Mouse (Mus musculus): ENCODE data around the gene Fam189a2. TPM values are rescaled to one million over a fixed set of nuclear protein-coding genes. Genes with fewer than 3 reads are reported as not detected.

The Fam189a2 gene
- polyA plus RNA-seq (2015; fragmentation: Nextera tagmentation; extraction: Ambion mirVana) = 0.35 and 0.47 TPM in 2 replicates

- WGBS = under 1% methylated on average over 52 of the region's 65 CpGs
- H3K27me3 ChIP-seq = peaks cover 55% of the 10 kb centered on the region
- H3K9me3 ChIP-seq (replicated peaks) = no peaks in the 10 kb centered on the region
- peak within 1 kb of the TSS; percentile 91 for H3K4me2 ChIP-seq
- peak within 1 kb of the TSS; percentile 65 for H3K4me3 ChIP-seq
- peak; percentile 83 for ATAC-seq
- peak within 1 kb of the TSS; percentile 79 for H3K9ac ChIP-seq
- H3K27ac ChIP-seq = no peak within 1 kb of the TSS
- no peaks in the 10 kb centered on the region for H3K36me3 ChIP-seq (ENCODE audit: poor library complexity, severe bottlenecking)
- peaks cover 15% of the 10 kb centered on the region for H3K4me1 ChIP-seq
Measured at GRCm38 (mm10) chr19:24030871-24031556, at the start of gene Fam189a2. Gene Fam189a2, minus strand, starts transcription at chr19:24031019.

- ATAC-seq = no peak
- Histone ChIP-seq H3K27ac (no peak overlapping the region), H3K27me3 (no peaks in the 10 kb centered on the region), H3K36me3 (ENCODE audit: poor library complexity, severe bottlenecking) (no peaks in the 10 kb centered on the region), H3K4me1 (no peaks in the 10 kb centered on the region), H3K9me3 (replicated peaks) (no peaks in the 10 kb centered on the region), H3K4me2 (no peak overlapping the region), H3K4me3 (no peak overlapping the region), H3K9ac (no peak overlapping the region)
- 95% methylated on average over 3 of the region's 3 CpGs for WGBS
Measured at GRCm38 (mm10) chr19:24077658-24078057, 46.8 kb upstream of the Fam189a2 start.

GRCm38 (mm10) chr19:24076536-24076935 is 45.7 kb upstream of the Fam189a2 start:
- Histone ChIP-seq H3K27ac (no peak overlapping the region), H3K27me3 (no peaks in the 10 kb centered on the region)
- WGBS = 96% methylated on average over 7 of the region's 7 CpGs

GRCm38 (mm10) chr19:24075927-24076326 is 45.1 kb upstream of the Fam189a2 start:
- H3K27me3 ChIP-seq = no peaks in the 10 kb centered on the region
- WGBS = 87% methylated on average over 8 of the region's 8 CpGs
- no peaks in the 10 kb centered on the region for H3K36me3 ChIP-seq (ENCODE audit: poor library complexity, severe bottlenecking)
- no peak overlapping the region for H3K4me3 ChIP-seq
- H3K4me1 ChIP-seq = no peaks in the 10 kb centered on the region
- no peaks in the 10 kb centered on the region for H3K9me3 ChIP-seq (replicated peaks)
- no peak overlapping the region for H3K4me2 ChIP-seq
- no peak for ATAC-seq
- no peak overlapping the region for H3K27ac ChIP-seq
- H3K9ac ChIP-seq = no peak overlapping the region

More at GRCm38 (mm10) chr19:24076536-24076935, 45.7 kb upstream of the Fam189a2 start:
- H3K36me3 ChIP-seq (ENCODE audit: poor library complexity, severe bottlenecking) = no peaks in the 10 kb centered on the region
- H3K4me1 ChIP-seq = no peaks in the 10 kb centered on the region
- no peak overlapping the region for H3K9ac ChIP-seq
- H3K4me3 ChIP-seq = no peak overlapping the region
- ATAC-seq = no peak
- H3K9me3 ChIP-seq (replicated peaks) = no peaks in the 10 kb centered on the region
- H3K4me2 ChIP-seq = no peak overlapping the region

- no peaks in the 10 kb centered on the region for H3K27me3 ChIP-seq
- no peaks in the 10 kb centered on the region for H3K36me3 ChIP-seq (ENCODE audit: poor library complexity, severe bottlenecking)
- no peak overlapping the region for H3K9ac ChIP-seq
- H3K4me2 ChIP-seq = no peak overlapping the region
- WGBS = 48% methylated on average over 4 of the region's 4 CpGs
- no peak overlapping the region for H3K27ac ChIP-seq
- no peaks in the 10 kb centered on the region for H3K9me3 ChIP-seq (replicated peaks)
- ATAC-seq = no peak
- H3K4me1 ChIP-seq = no peaks in the 10 kb centered on the region
- H3K4me3 ChIP-seq = no peak overlapping the region
Measured at GRCm38 (mm10) chr19:24073155-24073554, 42.3 kb upstream of the Fam189a2 start.

GRCm38 (mm10) chr19:24064348-24064895 is 33.6 kb upstream of the Fam189a2 start:
- H3K9ac ChIP-seq = no peak overlapping the region
- H3K4me1 ChIP-seq = no peaks in the 10 kb centered on the region
- H3K4me2 ChIP-seq = no peak overlapping the region
- no peak for ATAC-seq
- H3K27me3 ChIP-seq = no peaks in the 10 kb centered on the region
- no peaks in the 10 kb centered on the region for H3K9me3 ChIP-seq (replicated peaks)
- H3K4me3 ChIP-seq = no peak overlapping the region
- 58% methylated on average over 12 of the region's 12 CpGs for WGBS
- no peak overlapping the region for H3K27ac ChIP-seq
- no peaks in the 10 kb centered on the region for H3K36me3 ChIP-seq (ENCODE audit: poor library complexity, severe bottlenecking)

DNA sequence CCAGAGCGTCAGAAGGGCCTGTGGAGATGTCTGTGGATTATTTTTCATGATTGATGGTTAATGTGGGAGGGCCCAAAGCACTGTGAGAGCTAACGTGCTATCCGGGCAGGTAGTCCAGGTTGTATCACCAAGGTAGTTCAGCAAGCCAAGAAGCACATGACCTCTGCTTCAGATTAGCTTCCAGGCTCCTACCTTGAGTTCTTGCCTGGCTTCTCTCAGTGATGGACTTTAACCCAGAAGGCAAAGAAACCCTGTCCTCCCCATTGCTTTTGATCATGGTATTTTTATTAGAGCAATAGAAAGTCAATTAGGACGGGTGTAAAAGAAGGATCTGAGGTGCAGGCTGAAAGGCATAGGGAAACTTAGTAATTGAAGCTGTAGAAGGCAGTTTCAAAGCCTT is 32.8 kb upstream of the Fam189a2 start:
- no peak for ATAC-seq
- Histone ChIP-seq H3K4me2 (no peak overlapping the region), H3K9me3 (replicated peaks) (no peaks in the 10 kb centered on the region), H3K27ac (no peak overlapping the region), H3K9ac (no peak overlapping the region), H3K4me3 (no peak overlapping the region), H3K36me3 (ENCODE audit: poor library complexity, severe bottlenecking) (no peaks in the 10 kb centered on the region), H3K4me1 (no peaks in the 10 kb centered on the region), H3K27me3 (no peaks in the 10 kb centered on the region)
- 82% methylated on average over 4 of the region's 4 CpGs for WGBS

DNA sequence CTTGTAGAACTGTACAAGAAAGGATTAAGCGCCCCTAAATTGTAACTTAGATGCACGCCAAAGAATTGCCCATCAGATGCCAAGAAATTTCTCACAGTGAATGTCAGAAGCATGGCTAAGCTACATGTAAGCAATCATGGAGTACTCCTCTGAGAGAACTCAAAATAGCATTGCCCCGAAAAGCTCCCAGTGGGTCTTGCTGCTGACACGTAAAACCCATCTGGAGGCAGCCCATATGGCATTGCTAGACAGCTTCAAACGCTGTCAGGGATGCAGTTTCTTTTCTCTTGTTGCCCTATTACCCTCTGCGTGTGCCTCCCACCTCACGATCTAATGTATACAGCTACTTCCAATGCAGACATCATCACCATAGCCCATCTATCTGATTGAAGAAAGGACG is 28.0 kb upstream of the Fam189a2 start:
- 81% methylated on average over 8 of the region's 8 CpGs for WGBS
- Histone ChIP-seq H3K4me1 (no peaks in the 10 kb centered on the region), H3K4me2 (no peak overlapping the region), H3K36me3 (ENCODE audit: poor library complexity, severe bottlenecking) (no peaks in the 10 kb centered on the region), H3K9ac (no peak overlapping the region), H3K27ac (no peak overlapping the region), H3K27me3 (no peaks in the 10 kb centered on the region), H3K9me3 (replicated peaks) (no peaks in the 10 kb centered on the region; the same call in 1 of the 2 replicates), H3K4me3 (no peak overlapping the region)
- no peak for ATAC-seq

DNA sequence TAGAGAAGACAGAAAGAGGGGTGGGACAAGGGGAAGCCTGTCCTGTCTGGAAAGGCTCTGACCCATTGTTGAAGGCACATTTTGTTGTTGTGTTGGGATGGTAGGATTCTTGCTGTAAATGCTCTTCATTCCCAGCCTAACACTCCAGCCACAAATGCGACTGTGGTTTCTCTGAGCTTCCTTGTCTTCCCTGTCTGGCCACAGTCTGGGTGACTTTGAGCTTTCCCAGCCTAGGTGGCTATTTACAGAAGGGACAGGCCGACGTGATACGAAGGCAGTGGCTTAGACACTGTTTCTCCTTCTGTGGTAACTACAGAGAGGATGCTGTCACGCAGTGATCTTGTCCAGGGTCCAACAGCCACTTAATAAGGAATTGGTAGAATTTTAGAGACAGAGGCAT is 27.2 kb upstream of the Fam189a2 start:
- Histone ChIP-seq H3K4me1 (no peaks in the 10 kb centered on the region), H3K4me2 (no peak overlapping the region), H3K9me3 (replicated peaks) (no peaks in the 10 kb centered on the region; the same call in 1 of the 2 replicates), H3K4me3 (no peak overlapping the region), H3K9ac (no peak overlapping the region), H3K27me3 (no peaks in the 10 kb centered on the region), H3K36me3 (ENCODE audit: poor library complexity, severe bottlenecking) (no peaks in the 10 kb centered on the region), H3K27ac (no peak overlapping the region)
- 89% methylated on average over 5 of the region's 5 CpGs for WGBS
- no peak for ATAC-seq

DNA sequence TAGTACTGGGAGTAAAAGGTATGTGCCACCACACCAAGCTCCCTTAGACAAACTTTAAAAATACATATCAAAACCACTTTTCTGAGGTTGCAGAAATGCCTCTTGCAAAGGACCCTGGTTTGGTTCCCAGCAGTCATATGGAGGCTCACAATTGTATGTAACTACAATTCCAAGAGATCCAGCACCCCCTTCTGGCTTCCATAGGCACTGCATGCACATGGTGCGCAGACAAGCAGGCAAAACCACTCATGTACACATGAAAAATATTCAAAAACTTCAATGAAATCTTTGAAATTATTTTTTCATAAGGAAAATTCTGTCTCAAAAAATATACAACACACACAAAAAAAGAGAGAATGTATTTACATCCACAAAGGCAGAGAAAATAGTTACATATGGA is 26.1 kb upstream of the Fam189a2 start:
- H3K4me2 ChIP-seq = no peak overlapping the region
- H3K36me3 ChIP-seq (ENCODE audit: poor library complexity, severe bottlenecking) = no peaks in the 10 kb centered on the region
- ATAC-seq = no peak
- H3K9ac ChIP-seq = no peak overlapping the region
- no peak overlapping the region for H3K27ac ChIP-seq
- WGBS = 98% methylated on average over 1 of the region's 1 CpGs
- H3K4me3 ChIP-seq = no peak overlapping the region
- no peaks in the 10 kb centered on the region for H3K27me3 ChIP-seq
- H3K4me1 ChIP-seq = no peaks in the 10 kb centered on the region
- H3K9me3 ChIP-seq (replicated peaks) = no peaks in the 10 kb centered on the region; the same call in 1 of the 2 replicates

DNA sequence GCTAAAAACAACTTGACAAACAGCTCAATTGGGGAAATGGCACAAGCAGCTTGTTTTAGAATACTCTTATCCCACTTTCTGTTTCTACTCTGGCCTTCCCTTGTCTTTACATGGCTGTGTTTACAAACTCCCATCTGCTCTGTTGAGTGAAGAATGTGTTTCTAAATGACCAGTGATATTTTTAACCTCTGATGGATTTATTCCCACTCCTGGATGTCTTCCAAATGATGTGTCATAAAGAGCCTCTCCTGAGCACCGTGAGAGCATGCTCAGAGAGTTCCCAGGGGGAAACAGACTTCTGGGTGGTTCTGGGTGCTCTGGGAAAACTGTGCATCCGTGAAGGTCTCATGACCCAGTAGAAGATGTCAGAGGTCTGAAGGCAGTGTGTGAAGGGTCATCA is 24.1 kb upstream of the Fam189a2 start:
- Histone ChIP-seq H3K4me2 (no peak overlapping the region), H3K9ac (no peak overlapping the region), H3K4me1 (no peaks in the 10 kb centered on the region), H3K4me3 (no peak overlapping the region), H3K9me3 (replicated peaks) (no peaks in the 10 kb centered on the region; the same call in 1 of the 2 replicates), H3K27ac (no peak overlapping the region), H3K27me3 (no peaks in the 10 kb centered on the region), H3K36me3 (ENCODE audit: poor library complexity, severe bottlenecking) (no peaks in the 10 kb centered on the region)
- ATAC-seq = no peak
- 73% methylated on average over 2 of the region's 2 CpGs for WGBS

GRCm38 (mm10) chr19:24054265-24054664 is 23.4 kb upstream of the Fam189a2 start:
- no peaks in the 10 kb centered on the region; the same call in 1 of the 2 replicates for H3K9me3 ChIP-seq (replicated peaks)
- no peak overlapping the region for H3K27ac ChIP-seq
- H3K27me3 ChIP-seq = no peaks in the 10 kb centered on the region
- no peaks in the 10 kb centered on the region for H3K36me3 ChIP-seq (ENCODE audit: poor library complexity, severe bottlenecking)
- no peaks in the 10 kb centered on the region for H3K4me1 ChIP-seq
- 80% methylated on average over 5 of the region's 5 CpGs for WGBS
- no peak overlapping the region for H3K9ac ChIP-seq
- no peak for ATAC-seq
- no peak overlapping the region for H3K4me3 ChIP-seq
- no peak overlapping the region for H3K4me2 ChIP-seq

- no peak for ATAC-seq
- 77% methylated on average over 2 of the region's 2 CpGs for WGBS
- Histone ChIP-seq H3K27ac (no peak overlapping the region), H3K27me3 (no peaks in the 10 kb centered on the region), H3K4me2 (no peak overlapping the region), H3K9me3 (replicated peaks) (no peaks in the 10 kb centered on the region), H3K4me3 (no peak overlapping the region), H3K9ac (no peak overlapping the region), H3K36me3 (ENCODE audit: poor library complexity, severe bottlenecking) (no peaks in the 10 kb centered on the region), H3K4me1 (no peaks in the 10 kb centered on the region)
Measured at GRCm38 (mm10) chr19:24050514-24050913, 19.7 kb upstream of the Fam189a2 start.

Data from forebrain, embryonic 13.5 days (tissue).